Mouse (Mus musculus): ENCODE data around the gene Srcap.

The Srcap gene

GRCm38 (mm10) chr7:127478635-127479317 is 33.0 kb upstream of the Srcap start, which contains the start of gene Fbrs:
Gene Fbrs, plus strand, starts transcription at chr7:127479199.
- CTCF ChIA-PET, result interaction anchor here in 3 of 4 experiments (0.6 to 1.1 kb wide), 7 partner anchors 8 to 250 kb away, joined by 3 to 4 read pairs (median 4); partner anchors contain the start of genes Dctpp1 (in 1 of the 3) and Srcap (in 1 of the 3)

GRCm38 (mm10) chr7:127479318-127480225 is 32.2 kb upstream of the Srcap start:
- ChIA-PET POLR2A (interaction anchor here in 3 of 4 experiments (0.9 to 8.3 kb wide), 26 partner anchors 9 to 489 kb away, joined by 3 to 58 read pairs (median 5); partner anchors contain the start of genes Srcap (in 3 of the 3), Zfp689 (in 3 of the 3), Ccdc189 (in 1 of the 3) and E430018J23Rik (in 1 of the 3)), CTCF (interaction anchor here in 3 of 4 experiments (0.6 to 1.1 kb wide), 3 partner anchors 9 to 80 kb away, joined by 4 to 6 read pairs (median 4); partner anchors contain the start of gene Srcap (in 1 of the 3))

More at GRCm38 (mm10) chr7:127478635-127479317, 33.0 kb upstream of the Srcap start, which contains the start of gene Fbrs:
- POLR2A ChIA-PET, result interaction anchor here in 3 of 4 experiments (0.6 to 8.3 kb wide), 59 partner anchors 8 to 457 kb away, joined by 3 to 58 read pairs (median 5); partner anchors contain the start of genes Srcap (in 3 of the 3), Zfp689 (in 3 of the 3), Ccdc189 (in 2 of the 3) and Rnf40 (in 2 of the 3)

GRCm38 (mm10) chr7:127480321-127480720 is 31.5 kb upstream of the Srcap start:
- ChIA-PET POLR2A (interaction anchor here in 3 of 4 experiments (0.7 to 8.3 kb wide), 15 partner anchors 8 to 489 kb away, joined by 3 to 58 read pairs (median 6); partner anchors contain the start of genes Zfp689 (in 3 of the 3), E430018J23Rik (in 1 of the 3) and Srcap (in 1 of the 3)), CTCF (interaction anchor here in 2 of 4 experiments (0.6 to 1.1 kb wide), 3 partner anchors 9 to 81 kb away, joined by 3 to 6 read pairs (median 4); no protein-coding TSS in a partner anchor)

GRCm38 (mm10) chr7:127485416-127485815 is 26.4 kb upstream of the Srcap start:
- ChIA-PET POLR2A (interaction anchor here in 3 of 4 experiments (0.5 to 8.3 kb wide), 10 partner anchors 9 to 483 kb away, joined by 3 to 58 read pairs (median 5); partner anchors contain the start of genes Zfp689 (in 2 of the 3) and Srcap (in 1 of the 3)), CTCF (interaction anchor here in 2 of 4 experiments (0.6 to 1.3 kb wide), 2 partner anchors 12 to 24 kb away, joined by 5 to 7 read pairs; no protein-coding TSS in a partner anchor)

GRCm38 (mm10) chr7:127488364-127488763 is 23.4 kb upstream of the Srcap start:
- ChIA-PET CTCF (interaction anchor here in 3 of 4 experiments (0.7 to 1.2 kb wide), 6 partner anchors 11 to 594 kb away, joined by 3 to 4 read pairs (median 4); no protein-coding TSS in a partner anchor), POLR2A (interaction anchor here in 3 of 4 experiments (0.6 to 4.2 kb wide), 15 partner anchors 8 to 115 kb away, joined by 3 to 25 read pairs (median 4); partner anchors contain the start of genes Fbrs (in 1 of the 3) and Srcap (in 1 of the 3))

- ChIA-PET POLR2A (interaction anchor here in 2 of 4 experiments (0.7 to 4.2 kb wide), 5 partner anchors 9 to 64 kb away, joined by 3 to 25 read pairs (median 3); no protein-coding TSS in a partner anchor), CTCF (interaction anchor here in 1 of 4 experiments (0.7 kb wide), 1 partner anchor 129 kb away, joined by 7 read pairs; no protein-coding TSS in a partner anchor)
Observed at GRCm38 (mm10) chr7:127489982-127490381, 21.8 kb upstream of the Srcap start.

- ChIA-PET CTCF (no interaction called here), POLR2A (interaction anchor here in 1 of 4 experiments (1.2 kb wide), 2 partner anchors 13 to 19 kb away, joined by 3 read pairs; partner anchors contain the start of gene Fbrs)
Observed at GRCm38 (mm10) chr7:127491846-127492245, 19.9 kb upstream of the Srcap start.

GRCm38 (mm10) chr7:127494648-127495047 is 17.1 kb upstream of the Srcap start:
- POLR2A ChIA-PET, result interaction anchor here in 3 of 4 experiments (0.6 to 3.2 kb wide), 17 partner anchors 10 to 102 kb away, joined by 3 to 19 read pairs (median 4); partner anchors contain the start of genes Srcap (in 2 of the 3), Zfp689 (in 2 of the 3) and Fbrs (in 1 of the 3)
- CTCF ChIA-PET, result no interaction called here

- CTCF ChIA-PET, result interaction anchor here in 1 of 4 experiments (0.5 to 0.8 kb wide), 3 partner anchors 12 to 313 kb away, joined by 3 to 5 read pairs (median 5); no protein-coding TSS in a partner anchor
- POLR2A ChIA-PET, result interaction anchor here in 3 of 4 experiments (0.7 to 7.3 kb wide), 8 partner anchors 11 to 103 kb away, joined by 3 to 40 read pairs (median 3); partner anchors contain the start of genes Srcap (in 1 of the 3) and Zfp688 (in 1 of the 3)
Observed at GRCm38 (mm10) chr7:127497382-127497781, 14.4 kb upstream of the Srcap start.

GRCm38 (mm10) chr7:127498407-127498806 is 13.4 kb upstream of the Srcap start:
- ChIA-PET POLR2A (interaction anchor here in 2 of 4 experiments (1.0 to 7.3 kb wide), 5 partner anchors 10 to 310 kb away, joined by 3 to 40 read pairs (median 7); partner anchors contain the start of gene Srcap (in 2 of the 2)), CTCF (no interaction called here)

GRCm38 (mm10) chr7:127508291-127508690 is 3.5 kb upstream of the Srcap start:
- CTCF ChIA-PET, result interaction anchor here in 1 of 4 experiments (0.6 to 0.7 kb wide), 2 partner anchors 59 to 166 kb away, joined by 3 to 5 read pairs; partner anchors contain the start of gene Zfp689
- POLR2A ChIA-PET, result interaction anchor here in 3 of 4 experiments (0.6 to 4.4 kb wide), 12 partner anchors 9 to 367 kb away, joined by 3 to 45 read pairs (median 4); partner anchors contain the start of genes Fbrs (in 1 of the 3) and Zfp689 (in 1 of the 3)

GRCm38 (mm10) chr7:127509830-127510229 is 2.0 kb upstream of the Srcap start:
- ChIA-PET POLR2A (interaction anchor here (0.6 to 4.4 kb wide), 9 partner anchors 10 to 62 kb away, joined by 4 to 45 read pairs (median 14); partner anchors contain the start of genes Fbrs (in 2 of the 4) and Zfp689 (in 1 of the 4)), CTCF (interaction anchor here in 2 of 4 experiments (0.6 to 0.7 kb wide), 2 partner anchors 25 to 436 kb away, joined by 7 to 10 read pairs; no protein-coding TSS in a partner anchor)

GRCm38 (mm10) chr7:127511241-127511640 is 542 bp upstream of the Srcap start:
- POLR2A ChIA-PET, result interaction anchor here in 3 of 4 experiments (0.5 to 4.4 kb wide), 81 partner anchors 8 to 485 kb away, joined by 3 to 45 read pairs (median 4); partner anchors contain the start of genes Fbrs (in 3 of the 3), Zfp689 (in 3 of the 3), Ccdc189 (in 2 of the 3) and Phkg2 (in 2 of the 3)
- CTCF ChIA-PET, result interaction anchor here (0.5 to 1.2 kb wide), 12 partner anchors 11 to 202 kb away, joined by 3 to 4 read pairs (median 3); partner anchors contain the start of genes Fbrs (in 1 of the 4) and Zfp689 (in 1 of the 4)

GRCm38 (mm10) chr7:127512231-127513015 is 640 bp downstream of the Srcap start:
- POLR2A ChIA-PET, result interaction anchor here (0.5 to 4.5 kb wide), 54 partner anchors 9 to 496 kb away, joined by 3 to 45 read pairs (median 6); partner anchors contain the start of genes Ccdc189 (in 2 of the 4), Rnf40 (in 2 of the 4), Zfp689 (in 2 of the 4) and Bcl7c (in 1 of the 4)

GRCm38 (mm10) chr7:127513016-127513390 is 1.2 kb downstream of the Srcap start:
- ChIA-PET CTCF (interaction anchor here in 1 of 4 experiments (1.2 kb wide), 1 partner anchor 261 kb away, joined by 5 read pairs; no protein-coding TSS in a partner anchor), POLR2A (interaction anchor here (0.6 to 4.5 kb wide), 61 partner anchors 9 to 486 kb away, joined by 3 to 40 read pairs (median 5); partner anchors contain the start of genes Zfp689 (in 2 of the 4), Ccdc189 (in 1 of the 4), Ctf1 (in 1 of the 4) and Dctpp1 (in 1 of the 4))

More at GRCm38 (mm10) chr7:127512231-127513015, 640 bp downstream of the Srcap start:
- CTCF ChIA-PET, result interaction anchor here in 1 of 4 experiments (1.1 kb wide), 1 partner anchor 33 kb away, joined by 4 read pairs; the partner anchor contains the start of gene Fbrs

Data from embryonic stem cell, embryonic (primary cell).